Mouse (Mus musculus): ENCODE data around the gene Armc8. TPM values are rescaled to one million over a fixed set of nuclear protein-coding genes. Genes with fewer than 3 reads are reported as not detected.
A peak's percentile ranks its signal among the peaks of the same experiment; 100 is the strongest.

Armc8 gene
- total and polyA plus RNA-seq, 2 experiments = 3.8 to 12.1 TPM

DNA sequence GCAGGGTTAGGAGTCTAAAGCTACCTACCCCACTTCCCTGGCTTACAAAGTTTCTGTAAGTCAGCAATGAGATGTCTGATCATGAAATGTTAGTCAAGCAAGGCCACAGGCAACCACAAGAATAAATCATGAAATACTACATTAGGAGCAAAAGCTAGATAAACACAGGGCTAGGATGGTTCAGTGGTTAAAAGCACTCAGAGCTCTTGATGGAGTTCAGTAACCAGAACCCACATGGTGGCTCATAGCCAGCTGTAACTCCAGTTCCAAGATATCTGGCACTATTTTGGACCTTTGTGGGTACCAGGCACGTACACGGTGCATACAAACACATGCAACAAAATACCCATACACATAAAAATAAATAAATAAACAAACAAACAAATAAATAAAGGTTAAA, 15.7 kb downstream of the Armc8 start:
- H3K36me3 ChIP-seq (ENCODE audit: control insufficient read depth, insufficient read depth, low read length) = no peaks in the 10 kb centered on the region
- no peak overlapping the region for H3K4me3 ChIP-seq (ENCODE audit: insufficient read depth, low read depth, low read length)
- no peak for TF ChIP-seq POLR2A (IDR thresholded peaks at IDR 0.05; ENCODE audit: extremely low read depth, insufficient read depth, low read length)
- no peak for TF ChIP-seq CTCF (IDR thresholded peaks at IDR 0.05; ENCODE audit: low read depth, low read length)
- 43% methylated on average over 2 of the region's 2 CpGs for WGBS
- H3K27ac ChIP-seq (replicated peaks; ENCODE audit: insufficient read depth, low read depth, low read length) = no peak overlapping the region
- DNase-seq (ENCODE audit: extremely low read depth, low read depth, low spot score) = no peak
- H3K9ac ChIP-seq (ENCODE audit: low read depth, low read length) = no peak overlapping the region
- H3K4me1 ChIP-seq (ENCODE audit: control insufficient read depth, insufficient read depth, low read length) = no peaks in the 10 kb centered on the region; the same call in 1 of the 2 replicates
- H3K79me2 ChIP-seq (ENCODE audit: control insufficient read depth, insufficient read depth, low read length) = peaks cover 9% of the 10 kb centered on the region; the same call in 1 of the 2 replicates
- H3K27me3 ChIP-seq (ENCODE audit: control insufficient read depth, insufficient read depth, low read length) = no peaks in the 10 kb centered on the region

DNA sequence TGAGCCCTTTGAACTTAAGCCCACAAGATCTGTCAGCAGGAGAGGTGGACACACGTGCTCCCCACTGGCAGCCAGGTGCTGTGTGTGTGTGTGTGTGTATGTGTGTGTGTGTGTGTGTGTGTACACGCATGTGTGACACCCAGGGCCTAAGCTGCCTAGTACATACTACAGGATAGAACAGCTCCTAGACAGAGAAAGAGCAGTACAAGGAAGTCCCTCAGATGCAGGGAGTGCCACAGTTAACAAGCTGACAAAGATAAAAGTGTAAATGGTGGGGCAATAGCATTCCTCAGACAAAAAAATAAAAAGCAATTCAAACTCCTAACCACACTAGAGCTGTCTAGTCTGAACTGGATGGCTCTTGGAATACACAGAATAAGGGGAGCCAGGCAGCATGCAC, 16.6 kb downstream of the Armc8 start:
- H3K79me2 ChIP-seq (ENCODE audit: control insufficient read depth, insufficient read depth, low read length) = peaks cover 9% of the 10 kb centered on the region; the same call in 1 of the 2 replicates
- H3K36me3 ChIP-seq (ENCODE audit: control insufficient read depth, insufficient read depth, low read length) = no peaks in the 10 kb centered on the region
- no peaks in the 10 kb centered on the region for H3K27me3 ChIP-seq (ENCODE audit: control insufficient read depth, insufficient read depth, low read length)
- no peak overlapping the region for H3K4me3 ChIP-seq (ENCODE audit: insufficient read depth, low read depth, low read length)
- no peak for DNase-seq (ENCODE audit: extremely low read depth, low read depth, low spot score)
- 85% methylated on average over 2 of the region's 2 CpGs for WGBS
- H3K4me1 ChIP-seq (ENCODE audit: control insufficient read depth, insufficient read depth, low read length) = no peaks in the 10 kb centered on the region; the same call in 1 of the 2 replicates
- H3K9ac ChIP-seq (ENCODE audit: low read depth, low read length) = no peak overlapping the region
- TF ChIP-seq CTCF (IDR thresholded peaks at IDR 0.05; ENCODE audit: low read depth, low read length) (no peak), POLR2A (IDR thresholded peaks at IDR 0.05; ENCODE audit: extremely low read depth, insufficient read depth, low read length) (no peak)
- H3K27ac ChIP-seq (replicated peaks; ENCODE audit: insufficient read depth, low read depth, low read length) = no peak overlapping the region

DNA sequence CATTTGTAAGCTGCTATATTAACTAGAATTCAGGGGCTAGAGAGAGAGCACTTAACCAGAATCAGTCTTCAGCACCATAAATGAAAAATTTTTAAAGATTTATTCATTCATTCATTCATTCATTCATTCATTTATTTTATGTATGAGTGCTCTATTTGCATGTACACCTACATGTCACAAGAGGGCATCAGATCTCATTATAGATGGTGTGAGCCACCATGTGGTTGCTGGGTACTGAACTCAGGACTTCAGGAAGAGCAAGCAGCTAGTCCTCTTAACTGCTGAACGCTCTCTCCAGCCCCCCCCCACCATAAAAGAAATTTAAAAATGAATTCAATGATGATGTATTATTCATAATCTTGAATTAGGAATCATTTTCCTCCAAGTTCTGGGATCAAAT, 22.4 kb downstream of the Armc8 start:
- Histone ChIP-seq H3K36me3 (ENCODE audit: control insufficient read depth, insufficient read depth, low read length) (no peaks in the 10 kb centered on the region), H3K27ac (replicated peaks; ENCODE audit: insufficient read depth, low read depth, low read length) (no peak overlapping the region), H3K27me3 (ENCODE audit: control insufficient read depth, insufficient read depth, low read length) (no peaks in the 10 kb centered on the region), H3K79me2 (ENCODE audit: control insufficient read depth, insufficient read depth, low read length) (peaks cover 5% of the 10 kb centered on the region; the same call in 1 of the 2 replicates), H3K9ac (ENCODE audit: low read depth, low read length) (no peak overlapping the region), H3K4me1 (ENCODE audit: control insufficient read depth, insufficient read depth, low read length) (no peaks in the 10 kb centered on the region; the same call in 1 of the 2 replicates), H3K4me3 (ENCODE audit: insufficient read depth, low read depth, low read length) (no peak overlapping the region)
- WGBS = 97% methylated on average over 1 of the region's 1 CpGs
- DNase-seq (ENCODE audit: extremely low read depth, low read depth, low spot score) = peak; percentile 17
- TF ChIP-seq CTCF (IDR thresholded peaks at IDR 0.05; ENCODE audit: low read depth, low read length) = no peak
- no peak for TF ChIP-seq POLR2A (IDR thresholded peaks at IDR 0.05; ENCODE audit: extremely low read depth, insufficient read depth, low read length)

DNA sequence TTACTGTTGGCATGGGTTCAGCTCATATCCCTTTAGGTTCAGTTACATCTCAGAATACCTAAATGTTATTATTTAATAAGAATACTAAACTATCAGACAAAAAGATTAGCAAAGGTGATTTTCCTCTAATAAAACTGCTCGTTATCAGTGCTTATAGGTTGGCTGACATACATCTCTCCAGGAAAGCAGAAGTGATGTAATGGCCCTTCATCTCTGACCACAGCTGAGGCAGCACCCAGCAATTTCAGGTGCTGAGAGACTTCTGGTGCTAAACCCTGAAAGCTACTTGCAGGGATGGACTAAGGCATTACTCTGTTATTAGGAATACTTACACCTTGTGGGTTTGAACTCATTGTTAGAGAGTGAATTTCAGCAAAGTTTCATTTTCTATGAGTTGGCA, 36.8 kb downstream of the Armc8 start:
- DNase-seq (ENCODE audit: extremely low read depth, low read depth, low spot score) = no peak
- TF ChIP-seq POLR2A (IDR thresholded peaks at IDR 0.05; ENCODE audit: extremely low read depth, insufficient read depth, low read length) (no peak), CTCF (IDR thresholded peaks at IDR 0.05; ENCODE audit: low read depth, low read length) (no peak)
- peaks cover 26% of the 10 kb centered on the region for H3K36me3 ChIP-seq (ENCODE audit: control insufficient read depth, insufficient read depth, low read length)

DNA sequence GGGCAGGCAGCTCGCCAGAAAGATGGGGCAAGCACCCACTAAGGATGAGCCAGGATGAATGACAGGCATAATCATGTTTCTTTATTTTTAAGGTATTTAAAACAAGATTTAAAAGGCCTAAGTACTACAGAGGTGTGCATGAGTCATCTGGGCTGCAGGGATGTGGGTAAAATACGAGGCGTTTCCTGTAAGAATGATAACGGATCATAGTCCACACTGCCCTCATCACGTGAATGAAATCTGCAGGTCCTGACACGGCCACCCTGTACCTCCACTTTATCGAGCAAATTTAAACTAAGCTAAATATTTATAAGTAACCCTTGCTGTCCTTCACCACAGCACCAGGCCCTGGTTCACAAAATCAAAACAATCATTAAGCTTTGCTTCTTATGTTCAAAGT, 62.8 kb downstream of the Armc8 start:
- WGBS = 81% methylated on average over 7 of the region's 7 CpGs
- TF ChIP-seq POLR2A (IDR thresholded peaks at IDR 0.05; ENCODE audit: extremely low read depth, insufficient read depth, low read length) (no peak), CTCF (IDR thresholded peaks at IDR 0.05; ENCODE audit: low read depth, low read length) (no peak)
- Histone ChIP-seq H3K79me2 (ENCODE audit: control insufficient read depth, insufficient read depth, low read length) (no peaks in the 10 kb centered on the region), H3K27ac (replicated peaks; ENCODE audit: insufficient read depth, low read depth, low read length) (no peak overlapping the region), H3K36me3 (ENCODE audit: control insufficient read depth, insufficient read depth, low read length) (peaks cover 5% of the 10 kb centered on the region), H3K4me1 (ENCODE audit: control insufficient read depth, insufficient read depth, low read length) (no peaks in the 10 kb centered on the region; the same call in 1 of the 2 replicates), H3K9ac (ENCODE audit: low read depth, low read length) (no peak overlapping the region), H3K4me3 (ENCODE audit: insufficient read depth, low read depth, low read length) (no peak overlapping the region), H3K27me3 (ENCODE audit: control insufficient read depth, insufficient read depth, low read length) (no peaks in the 10 kb centered on the region)
- no peak for DNase-seq (ENCODE audit: extremely low read depth, low read depth, low spot score)

More for the DNA sequence above, 36.8 kb downstream of the Armc8 start:
- no peaks in the 10 kb centered on the region for H3K4me1 ChIP-seq (ENCODE audit: control insufficient read depth, insufficient read depth, low read length)
- H3K4me3 ChIP-seq (ENCODE audit: insufficient read depth, low read depth, low read length) = no peak overlapping the region
- 88% methylated on average over 1 of the region's 1 CpGs for WGBS
- H3K27me3 ChIP-seq (ENCODE audit: control insufficient read depth, insufficient read depth, low read length) = no peaks in the 10 kb centered on the region
- no peaks in the 10 kb centered on the region for H3K79me2 ChIP-seq (ENCODE audit: control insufficient read depth, insufficient read depth, low read length)
- H3K27ac ChIP-seq (replicated peaks; ENCODE audit: insufficient read depth, low read depth, low read length) = no peak overlapping the region
- H3K9ac ChIP-seq (ENCODE audit: low read depth, low read length) = no peak overlapping the region

DNA sequence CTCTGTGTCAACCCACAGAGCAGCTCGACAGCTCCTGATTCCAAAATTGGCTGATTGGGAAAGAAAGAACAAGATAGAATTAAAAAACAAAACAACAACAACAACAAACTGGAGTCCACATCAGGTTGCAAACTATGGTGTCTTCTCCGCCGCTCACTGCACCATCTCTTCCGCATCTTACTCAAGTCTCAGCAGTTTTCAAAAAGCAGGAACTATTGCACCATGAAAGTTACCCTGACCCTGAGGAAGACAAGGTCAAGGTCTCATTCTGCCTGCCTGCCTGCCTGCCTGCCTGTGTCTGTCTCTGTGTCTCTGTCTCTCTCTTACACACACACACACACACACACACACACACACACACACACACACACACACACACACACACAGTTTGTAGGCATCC, 69.4 kb downstream of the Armc8 start:
- TF ChIP-seq CTCF (IDR thresholded peaks at IDR 0.05; ENCODE audit: low read depth, low read length) (no peak), POLR2A (IDR thresholded peaks at IDR 0.05; ENCODE audit: extremely low read depth, insufficient read depth, low read length) (no peak)

More for the DNA sequence above, 69.4 kb downstream of the Armc8 start:
- no peaks in the 10 kb centered on the region; the same call in 1 of the 2 replicates for H3K79me2 ChIP-seq (ENCODE audit: control insufficient read depth, insufficient read depth, low read length)
- WGBS = 59% methylated on average over 4 of the region's 4 CpGs
- peak overlapping the region; percentile 30; the same call in 1 of the 2 replicates for H3K4me3 ChIP-seq (ENCODE audit: insufficient read depth, low read depth, low read length)
- no peaks in the 10 kb centered on the region; the same call in 1 of the 2 replicates for H3K4me1 ChIP-seq (ENCODE audit: control insufficient read depth, insufficient read depth, low read length)
- H3K27me3 ChIP-seq (ENCODE audit: control insufficient read depth, insufficient read depth, low read length) = no peaks in the 10 kb centered on the region
- peaks cover 24% of the 10 kb centered on the region for H3K36me3 ChIP-seq (ENCODE audit: control insufficient read depth, insufficient read depth, low read length)
- peak; percentile 62 for DNase-seq (ENCODE audit: extremely low read depth, low read depth, low spot score)
- 0 out of 2 replicates have a peak overlapping the region, but pooled peaks have one; percentile 4 for H3K27ac ChIP-seq (replicated peaks; ENCODE audit: insufficient read depth, low read depth, low read length)
- no peak overlapping the region for H3K9ac ChIP-seq (ENCODE audit: low read depth, low read length)

Data from liver, adult 2 months (tissue).